Mouse (Mus musculus) liver, embryonic 14.5 days (tissue): ENCODE data around the gene Ube2q1.

Experiments used
- CTCF ChIP-seq: IDR thresholded peaks from 2 replicates; pipeline ENCODE4 v1.5.1; 2016; ENCODE audit warnings: antibody characterized with exemption, low read depth, control low read depth
- EP300 ChIP-seq: IDR thresholded peaks from 2 replicates; pipeline ENCODE4 v1.6.1; 2016; ENCODE audit warnings: antibody characterized with exemption, low read depth

GRCm38 (mm10) chr3:89738509-89738908 lies 34.9 kb upstream of the Ube2q1 start:
- TF ChIP-seq CTCF, result no peak
- no peak for TF ChIP-seq EP300
